Mouse (Mus musculus): ENCODE results near the gene Cd84. TPM values are rescaled to one million over a fixed set of nuclear protein-coding genes. Genes with fewer than 3 reads are reported as not detected.

The Cd84 gene
- total and polyA plus RNA-seq, 3 experiments, result 12.7 to 24.3 (median 17.4) TPM

- no peak for TF ChIP-seq ELF1 (IDR thresholded peaks at IDR 0.05; ENCODE audit: low read depth, low read length)
- TF ChIP-seq USF1 (IDR thresholded peaks at IDR 0.05; ENCODE audit: low read depth, low read length), result no peak
- TF ChIP-seq UBTF (IDR thresholded peaks at IDR 0.05; ENCODE audit: low read depth, low read length), result no peak
- TF ChIP-seq E2F4 (IDR thresholded peaks at IDR 0.05; ENCODE audit: insufficient replicate concordance, low read depth, low read length), result no peak
- no peak for TF ChIP-seq BHLHE40 (IDR thresholded peaks at IDR 0.05; ENCODE audit: low read depth, low read length)
- TF ChIP-seq PAX5 (IDR thresholded peaks at IDR 0.05; ENCODE audit: low read length), result no peak
- no peak for TF ChIP-seq POLR2AphosphoS2 (IDR thresholded peaks at IDR 0.05; ENCODE audit: low read depth, low read length)
- TF ChIP-seq MYC (IDR thresholded peaks at IDR 0.05; ENCODE audit: low read depth, low read length), result no peak
These were observed 80.5 kb downstream of the Cd84 start (continued) for GRCm38 (mm10) chr1:171919901-171920510.

- Histone ChIP-seq H3K4me3 (replicated peaks in 1 of 3; ENCODE audit: low read depth in 2 of 3, low read length in 2 of 3, poor library complexity in 1 of 3) (peak overlapping the region in 2 of 3 experiments; percentile 33 to 37), H3K9me3 (replicated peaks; ENCODE audit: low read length) (peaks cover 20% of the 10 kb centered on the region), H3K79me2 (replicated peaks; ENCODE audit: control insufficient read depth, extremely low read depth, insufficient read depth, poor library complexity, severe bottlenecking) (peaks cover 41% of the 10 kb centered on the region), H3K4me1 (ENCODE audit: control insufficient read depth in 1 of 2, insufficient read depth in 2 of 2) (peaks cover 6 to 30% of the 10 kb centered on the region in 2 experiments; a peak in 3 of 4 replicates), H3K27ac (ENCODE audit: insufficient read depth, low read depth) (peak overlapping the region; percentile 92), H3K9ac (ENCODE audit: insufficient read depth, low read depth) (peak overlapping the region; percentile 63), H3K4me2 (ENCODE audit: insufficient read depth, low read depth, poor library complexity, severe bottlenecking) (peak overlapping the region; percentile 91), H3K36me3 (replicated peaks in 1 of 2; ENCODE audit: control insufficient read depth in 1 of 2, insufficient read depth in 1 of 2, low read length in 1 of 2) (peaks cover 17 to 30% of the 10 kb centered on the region in 2 experiments), H3K27me3 (replicated peaks) (no peaks in the 10 kb centered on the region)
- DNase-seq (ENCODE audit: extremely low read depth), result peak; percentile 89
- dilution Hi-C loops (cut with MboI; ENCODE audit: extremely low pct_ligation_motif_present, extremely low pct_unique_long_range_greater_than_20kb, low sequenced_read_pairs), result no loop called here
- in situ Hi-C loops (cut with MboI; ENCODE audit: low pct_ligation_motif_present, low pct_unique_long_range_greater_than_20kb, low sequenced_read_pairs), result no loop called here
- TF ChIP-seq USF2 (conservative IDR thresholded peaks at IDR 0.05; ENCODE audit: low read depth, low read length), result no peak; the same call in 1 of the 2 replicates
- TF ChIP-seq E2F4 (IDR thresholded peaks at IDR 0.05; ENCODE audit: insufficient replicate concordance, low read depth, low read length), result 0 out of 2 replicates have a peak, but pooled peaks have one; percentile 70
- TF ChIP-seq JUND (conservative IDR thresholded peaks at IDR 0.05; ENCODE audit: low read depth, low read length), result peak; percentile 90
- TF ChIP-seq NRF1 (IDR thresholded peaks at IDR 0.05; ENCODE audit: low read depth, low read length), result no peak
- TF ChIP-seq NELFE (IDR thresholded peaks at IDR 0.05; ENCODE audit: low read depth, low read length), result no peak
- no peak for TF ChIP-seq UBTF (IDR thresholded peaks at IDR 0.05; ENCODE audit: low read depth, low read length)
- no peak for TF ChIP-seq ZC3H11A (IDR thresholded peaks at IDR 0.05; ENCODE audit: low read depth, low read length)
- peak; percentile 93 for TF ChIP-seq RCOR1 (conservative IDR thresholded peaks at IDR 0.05; ENCODE audit: low read depth, low read length)
- peak; percentile 74; the same call in 1 of the 2 replicates for TF ChIP-seq SIN3A (IDR thresholded peaks at IDR 0.05; ENCODE audit: low read length)
- TF ChIP-seq PAX5 (IDR thresholded peaks at IDR 0.05; ENCODE audit: low read length), result no peak
- TF ChIP-seq MYC (IDR thresholded peaks at IDR 0.05; ENCODE audit: low read depth, low read length), result peak; percentile 60; the same call in 1 of the 2 replicates
- no peak for TF ChIP-seq GABPA (IDR thresholded peaks at IDR 0.05; ENCODE audit: insufficient replicate concordance, low read depth, low read length)
- no peak for TF ChIP-seq ZMIZ1 (IDR thresholded peaks at IDR 0.05; ENCODE audit: low read depth, low read length)
- TF ChIP-seq ZKSCAN1 (IDR thresholded peaks at IDR 0.05; ENCODE audit: borderline replicate concordance, low read depth, low read length), result no peak
- TF ChIP-seq BHLHE40 (IDR thresholded peaks at IDR 0.05; ENCODE audit: low read depth, low read length), result peak; percentile 84
- TF ChIP-seq EP300 (IDR thresholded peaks at IDR 0.05; ENCODE audit: low read length), result peak; percentile 97
- peak; percentile 58 for TF ChIP-seq MAX (IDR thresholded peaks at IDR 0.05; ENCODE audit: low read length)
- peak; percentile 94 for TF ChIP-seq ETS1 (conservative IDR thresholded peaks at IDR 0.05; ENCODE audit: low read depth, low read length)
- no peak for TF ChIP-seq USF1 (IDR thresholded peaks at IDR 0.05; ENCODE audit: low read depth, low read length)
- peak; percentile 97 for TF ChIP-seq TCF12 (IDR thresholded peaks at IDR 0.05; ENCODE audit: low read depth, low read length)
- peak; percentile 73 for TF ChIP-seq MEF2A (IDR thresholded peaks at IDR 0.05; ENCODE audit: borderline replicate concordance, low read depth, low read length)
- TF ChIP-seq ELF1 (IDR thresholded peaks at IDR 0.05; ENCODE audit: low read depth, low read length), result no peak; the same call in 1 of the 2 replicates
- TF ChIP-seq ZNF384 (IDR thresholded peaks at IDR 0.05; ENCODE audit: low read depth, low read length), result no peak
- TF ChIP-seq CHD2 (IDR thresholded peaks at IDR 0.05; ENCODE audit: low read length), result peak; percentile 79
- TF ChIP-seq SMC3 (IDR thresholded peaks at IDR 0.05; ENCODE audit: low read depth, low read length), result peak; percentile 10; the same call in 1 of the 2 replicates
- no peak; the same call in none of the 2 replicates for TF ChIP-seq RAD21 (IDR thresholded peaks at IDR 0.05; ENCODE audit: low read depth, low read length)
- no peak for TF ChIP-seq MXI1 (IDR thresholded peaks at IDR 0.05; ENCODE audit: low read depth, low read length)
- peak; percentile 38; the same call in 1 of the 2 replicates for TF ChIP-seq HCFC1 (IDR thresholded peaks at IDR 0.05; ENCODE audit: low read depth, low read length)
- peak; percentile 83 for TF ChIP-seq MAZ (IDR thresholded peaks at IDR 0.05; ENCODE audit: low read depth, low read length)
- no peak; the same call in none of the 2 replicates for TF ChIP-seq CHD1 (IDR thresholded peaks at IDR 0.05; ENCODE audit: low read depth, low read length)
- no peak for TF ChIP-seq CTCF (conservative IDR thresholded peaks at IDR 0.05 in 1 of 2, IDR thresholded peaks at IDR 0.05 in 1 of 2; ENCODE audit: low read depth in 2 of 2, low read length in 2 of 2)
- TF ChIP-seq POLR2AphosphoS2 (IDR thresholded peaks at IDR 0.05; ENCODE audit: low read depth, low read length), result no peak
- peak; percentile 84 for TF ChIP-seq JUN (IDR thresholded peaks at IDR 0.05; ENCODE audit: insufficient read depth, low read depth, low read length)
These were observed 81.6 kb downstream of the Cd84 start for GRCm38 (mm10) chr1:171920989-171921621.
